Mouse (Mus musculus) ovary, postnatal 36 days (tissue): Measurements from ENCODE around the gene Pcna.
A peak's percentile ranks its signal among the peaks of the same experiment; 100 is the strongest.
"Not testable (repeated sequence)": the region's sequence is repeated elsewhere in the genome, so short reads cannot be mapped to it uniquely, and the experiment has no call there.

ENCODE experiments used
- DNase-seq: peaks from one replicate; pipeline ENCODE4 v3.0.0; 2022; ENCODE audit warnings: low spot score, mixed read lengths

Pcna gene

DNA sequence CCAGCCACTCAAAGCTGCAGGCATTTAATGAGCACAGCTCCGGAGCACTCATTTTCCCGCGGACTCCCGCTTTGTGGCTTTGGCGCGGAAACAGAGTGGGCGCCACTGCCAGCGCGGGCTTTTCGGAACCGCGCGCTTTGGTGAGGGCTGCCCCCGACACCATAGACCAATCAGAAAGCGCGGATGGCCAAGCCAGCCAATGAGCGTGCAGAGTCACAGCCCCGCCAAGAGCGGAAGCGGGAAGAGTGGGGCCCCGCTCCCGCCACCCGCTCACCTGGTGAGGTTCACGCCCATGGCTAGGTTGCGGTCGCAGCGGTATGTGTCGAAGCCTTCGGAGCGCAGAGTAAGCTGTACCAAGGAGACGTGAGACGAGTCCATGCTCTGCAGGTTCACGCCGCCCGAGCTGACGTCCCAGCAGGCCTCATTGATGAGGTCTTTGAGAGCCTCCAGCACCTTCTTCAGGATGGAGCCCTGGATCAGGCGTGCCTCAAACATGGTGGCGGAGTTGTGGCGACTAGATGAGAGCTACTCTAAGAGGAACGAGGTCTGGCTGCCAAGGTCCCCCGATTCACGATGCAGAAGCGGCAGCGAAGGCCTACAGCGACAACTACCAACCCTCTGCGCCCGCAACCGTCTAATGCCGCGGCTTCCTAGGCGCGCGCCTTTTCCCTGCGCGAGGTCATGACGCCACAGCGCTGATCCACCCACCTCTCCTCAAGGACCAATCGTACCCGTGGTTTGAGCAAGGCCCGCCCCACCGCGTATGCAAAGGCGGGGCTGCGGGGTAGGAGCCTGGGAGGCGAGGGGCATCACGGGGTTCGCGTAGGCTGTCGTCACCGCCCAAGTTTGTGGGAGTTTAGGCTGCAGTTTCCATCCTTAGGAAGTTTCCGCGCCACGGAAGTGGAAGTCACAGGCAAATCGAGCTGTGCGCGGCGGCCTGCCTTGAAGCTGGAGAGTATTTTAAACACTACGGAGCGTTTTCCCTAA lies at the start of gene Pcna:
Gene Pcna (minus strand): TSS at position 773 of the 987 bp plus-strand sequence.
- DNase-seq: peak; percentile 96

DNA sequence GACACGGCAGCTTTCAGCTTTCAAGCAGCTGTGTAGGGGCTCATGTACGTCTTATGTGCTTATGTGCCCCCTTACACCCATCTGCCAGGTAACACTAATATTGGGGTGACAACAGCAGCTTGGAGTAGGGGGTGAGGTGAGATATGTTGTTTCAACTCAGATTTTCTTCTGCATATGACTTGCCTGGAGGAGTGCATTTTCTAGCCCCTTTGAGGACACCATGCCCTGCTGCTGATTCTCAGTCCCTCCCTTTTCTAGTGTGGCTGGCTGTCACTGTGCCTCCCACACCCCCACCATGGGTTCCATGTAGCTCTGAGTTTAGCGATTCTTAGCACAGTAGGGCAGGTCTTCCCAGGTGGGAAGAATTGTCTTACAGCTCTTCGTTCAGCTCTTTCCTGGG lies 48.3 kb upstream of the Pcna start:
- no peak for DNase-seq

DNA sequence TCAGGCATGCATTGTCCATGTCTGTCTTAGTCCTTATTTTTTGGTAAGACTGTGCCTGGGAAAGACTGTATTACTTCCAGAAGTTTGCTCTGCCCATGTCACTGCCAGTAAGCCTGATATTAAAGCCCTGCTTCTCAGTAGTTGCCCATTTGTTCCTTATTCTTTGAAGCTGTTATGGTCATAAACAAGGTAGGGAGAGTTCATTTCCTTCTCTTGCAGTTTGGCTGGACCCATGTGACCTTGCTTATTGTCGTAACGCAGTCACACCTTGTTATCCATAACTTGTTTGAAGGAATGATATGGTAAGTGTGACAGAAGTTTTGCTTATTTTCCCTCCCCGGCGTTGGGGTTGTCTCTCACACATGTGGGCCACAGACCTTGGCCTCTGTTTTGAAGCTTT lies 45.1 kb upstream of the Pcna start:
- no peak for DNase-seq

DNA sequence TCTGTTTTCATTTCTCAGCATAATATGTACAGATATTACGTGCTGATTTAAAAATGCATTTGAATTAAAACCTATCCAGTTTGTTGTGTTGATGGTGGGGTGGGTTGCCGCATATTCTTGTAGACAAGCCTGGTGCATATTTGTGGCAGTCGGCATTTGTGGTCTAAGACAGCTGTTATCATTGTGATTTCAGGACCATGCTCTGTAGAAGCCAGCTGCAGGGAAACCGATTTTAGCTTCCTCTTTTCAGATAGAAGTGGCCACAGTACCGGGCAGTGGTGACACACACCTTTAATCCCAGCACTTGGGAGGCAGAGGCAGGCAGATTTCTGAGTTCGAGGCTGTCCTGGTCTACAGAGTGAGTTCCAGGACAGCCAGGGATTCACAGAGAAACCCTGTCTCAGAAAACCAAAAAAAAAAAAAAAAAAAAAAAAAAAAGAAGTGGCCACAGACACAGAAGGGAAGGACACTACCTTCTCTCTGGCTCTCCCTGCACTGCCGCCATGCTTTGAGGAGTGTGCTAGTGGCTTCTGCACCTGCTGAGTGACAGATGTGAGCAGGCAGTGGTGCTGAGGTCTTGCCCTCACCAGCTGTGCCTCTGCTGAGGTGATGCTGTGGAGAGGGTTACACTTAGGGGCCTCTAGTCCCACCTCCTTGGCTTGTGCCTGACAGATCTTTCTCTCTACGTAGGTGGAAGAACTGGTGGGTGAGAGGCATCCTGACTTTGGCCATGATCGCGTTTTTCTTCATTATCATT lies 40.8 kb upstream of the Pcna start:
- no peak for DNase-seq

DNA sequence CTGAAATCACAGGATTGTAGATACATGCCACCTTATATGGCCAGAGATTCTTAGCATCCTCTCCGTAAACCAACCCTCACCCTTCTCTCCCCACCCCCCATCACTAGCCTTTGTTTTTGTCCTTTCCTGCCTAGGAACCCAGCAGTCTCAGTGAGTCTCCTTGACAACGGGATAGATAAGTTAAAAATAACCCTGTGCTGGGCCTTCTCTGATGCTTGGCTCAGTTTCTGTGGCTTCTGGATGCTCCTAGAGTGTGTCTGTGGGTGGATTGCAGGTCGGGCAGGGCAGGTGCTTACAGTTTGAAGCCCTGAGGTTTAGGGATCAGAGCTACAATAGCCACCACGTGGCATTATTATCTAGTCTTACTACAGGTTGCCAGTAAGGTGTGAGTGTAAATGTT lies 39.0 kb upstream of the Pcna start:
- peak; percentile 21 for DNase-seq

DNA sequence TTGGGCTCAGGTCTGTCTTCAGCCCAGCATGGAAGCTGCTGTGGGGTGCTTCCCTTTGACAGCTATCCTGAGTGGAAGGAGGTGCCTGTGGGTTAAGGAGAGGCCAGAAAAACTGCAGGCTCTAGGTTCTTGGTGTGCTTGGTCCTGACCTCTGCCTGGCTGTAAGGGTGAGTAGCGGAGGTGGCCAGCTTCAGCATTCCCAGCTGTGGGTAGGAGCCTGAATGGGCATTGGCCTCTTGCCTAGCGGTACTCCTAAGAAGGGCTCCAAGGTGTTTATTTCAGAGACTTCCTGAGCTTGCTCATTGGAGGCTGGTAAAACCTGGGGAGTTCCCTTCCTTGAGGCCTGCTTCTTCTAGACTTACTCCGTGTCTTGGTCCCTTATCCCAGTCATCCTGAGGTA lies 38.2 kb upstream of the Pcna start:
- DNase-seq: no peak

DNA sequence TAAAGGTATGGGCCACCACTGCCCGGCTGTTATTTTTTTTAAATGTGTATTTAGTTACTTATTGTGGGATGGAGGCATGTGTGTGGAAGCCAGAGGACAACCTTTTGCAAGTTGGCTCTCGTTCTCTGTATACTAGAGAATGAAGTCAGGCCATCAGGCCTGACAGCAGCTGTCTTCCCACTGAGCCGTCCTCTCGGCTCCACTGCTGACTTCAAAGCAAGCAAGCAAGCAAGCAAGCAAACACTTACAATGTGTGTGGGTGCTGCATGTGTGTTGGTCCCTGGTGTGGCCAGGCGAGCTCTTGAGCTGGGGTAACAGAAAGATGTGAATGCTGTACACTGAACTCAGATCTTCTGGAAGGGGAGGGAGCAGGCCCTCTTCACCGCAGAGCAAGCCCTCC lies 37.7 kb upstream of the Pcna start:
- DNase-seq: no peak

DNA sequence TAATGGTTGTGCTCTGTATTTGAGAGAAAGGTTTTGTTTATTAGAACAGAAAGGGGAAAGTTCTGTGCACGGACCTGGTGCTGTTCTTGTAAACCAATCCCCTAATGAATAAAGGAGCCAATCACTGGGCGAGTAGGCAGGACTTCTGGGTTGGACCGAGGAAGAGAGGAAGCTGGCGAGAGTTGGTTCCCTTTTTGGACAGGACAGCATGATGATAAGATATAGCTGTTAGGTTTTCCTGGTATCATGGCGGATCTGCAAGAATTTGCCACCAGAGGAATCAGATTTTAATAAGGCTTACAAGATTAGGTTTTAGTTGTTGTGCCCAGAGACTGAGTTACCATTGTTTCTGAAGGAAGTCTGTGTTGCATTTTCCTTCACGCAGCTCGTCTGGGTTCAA lies 36.1 kb upstream of the Pcna start:
- DNase-seq: not testable (repeated sequence)

DNA sequence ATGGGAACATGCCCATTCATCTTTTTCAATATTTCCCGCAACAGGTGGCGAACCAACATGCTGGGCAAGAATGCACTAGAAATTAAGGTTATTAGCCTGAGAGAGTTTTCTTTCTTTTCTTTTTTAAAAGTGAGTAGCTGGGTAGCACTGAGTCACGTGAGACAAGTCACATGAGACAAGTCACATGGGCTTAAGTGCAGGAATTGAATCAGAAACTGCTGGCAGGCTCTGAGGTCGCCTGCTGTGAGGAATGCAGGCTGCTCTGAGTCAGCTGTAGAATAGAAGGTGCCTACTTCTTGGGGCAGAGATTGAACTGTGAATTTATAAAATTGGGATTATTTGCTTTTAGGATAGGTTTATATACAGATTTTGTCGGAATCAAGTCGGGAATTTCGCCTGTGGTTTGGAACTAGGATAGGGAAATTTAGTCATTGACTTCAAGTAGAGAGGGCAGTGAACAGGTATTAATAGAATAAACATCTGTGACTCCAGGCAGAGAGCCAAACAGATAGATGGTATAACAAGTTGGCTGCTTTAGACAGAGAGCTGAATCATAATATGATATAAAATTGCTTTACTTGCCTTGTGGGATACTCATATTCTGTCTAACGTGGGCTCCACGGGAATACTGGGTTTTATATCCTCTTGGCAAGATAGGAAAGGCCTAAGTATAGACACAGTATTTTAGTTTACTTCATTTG lies 33.4 kb upstream of the Pcna start:
- DNase-seq: no peak

DNA sequence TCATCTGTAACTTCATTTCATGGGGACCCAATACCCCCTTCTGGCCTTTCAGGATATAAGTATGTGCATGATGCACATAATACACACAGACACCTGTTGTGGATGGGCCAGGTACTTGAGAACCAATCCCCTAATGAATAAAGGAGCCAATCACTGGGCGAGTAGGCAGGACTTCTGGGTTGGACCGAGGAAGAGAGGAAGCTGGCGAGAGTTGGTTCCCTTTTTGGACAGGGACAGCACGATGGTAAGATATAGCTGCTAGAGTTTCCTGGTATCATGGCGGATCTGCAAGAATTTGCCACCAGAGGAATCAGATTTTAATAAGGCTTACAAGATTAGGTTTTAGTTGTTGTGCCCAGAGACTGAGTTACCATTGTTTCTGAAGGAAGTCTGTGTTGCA lies 32.6 kb upstream of the Pcna start:
- DNase-seq: not testable (repeated sequence)

DNA sequence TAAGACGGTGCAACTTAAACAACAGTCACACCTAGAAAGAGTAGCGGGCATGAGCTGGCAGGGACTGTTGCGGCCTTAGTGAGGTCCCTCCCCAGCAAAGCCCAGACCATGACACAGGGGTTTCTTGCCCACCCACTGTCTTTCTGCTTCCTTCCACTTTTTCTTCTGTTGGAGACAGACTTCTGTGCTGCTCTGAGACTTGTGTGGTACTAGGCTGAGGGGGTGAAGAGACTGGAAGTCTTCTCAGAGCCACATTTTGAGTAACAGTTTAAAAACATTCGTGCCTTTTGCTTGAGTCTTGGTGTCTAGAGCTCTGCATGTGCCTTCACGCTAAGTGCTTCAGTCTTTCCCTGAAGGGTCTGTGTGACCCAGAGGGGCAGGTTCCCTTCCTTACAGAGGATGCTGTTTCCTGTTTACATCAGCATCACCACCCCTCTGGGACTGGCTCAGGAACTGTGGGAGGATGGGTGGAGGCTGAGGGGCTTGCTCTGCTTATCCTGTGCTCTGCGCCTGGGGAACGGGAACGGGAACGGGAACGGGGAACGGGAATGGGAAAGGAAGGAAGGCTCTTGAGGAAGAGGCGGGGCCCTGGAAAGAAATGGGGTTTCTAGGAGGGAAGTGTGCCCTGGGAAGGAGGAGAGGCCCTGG lies 31.5 kb upstream of the Pcna start:
- DNase-seq: no peak

DNA sequence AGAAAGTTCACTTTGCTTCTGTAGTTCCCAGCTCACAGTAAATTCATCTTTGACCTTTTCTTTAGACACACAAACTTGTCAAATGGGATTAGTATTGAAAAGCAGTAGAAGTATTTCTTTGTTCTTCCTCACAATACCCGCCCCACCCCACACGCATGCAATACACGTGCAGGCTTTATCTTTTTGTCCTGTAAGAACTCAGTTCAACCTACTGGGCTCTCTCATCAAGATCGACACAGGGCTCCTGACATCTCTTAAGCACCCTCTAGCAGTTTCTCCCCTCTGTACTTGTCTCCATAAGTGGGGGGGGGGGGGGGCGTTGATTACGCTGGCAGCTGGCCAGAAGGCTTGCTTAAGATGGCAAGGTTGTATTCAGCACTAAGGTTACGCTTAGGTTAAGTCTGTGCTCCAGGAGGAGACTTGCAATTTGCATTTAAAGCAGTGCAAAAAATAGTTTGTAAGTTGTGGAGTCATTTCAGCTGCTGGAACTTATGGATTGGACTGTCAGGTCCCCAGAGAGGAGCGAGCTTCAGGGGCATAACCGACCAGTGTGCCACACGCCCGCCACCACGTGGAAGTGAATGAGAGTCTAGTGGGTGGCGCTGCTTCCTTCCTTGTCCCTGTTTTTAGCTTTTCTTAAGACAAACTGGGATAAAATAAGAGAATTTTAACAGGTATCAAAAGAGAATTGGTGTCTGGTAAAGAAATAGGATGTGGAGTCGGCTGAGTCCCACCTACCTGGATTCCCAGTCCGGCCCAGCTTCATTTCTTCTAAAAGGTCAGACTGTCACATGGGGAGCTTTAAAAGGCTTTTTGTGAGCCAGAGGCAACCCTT lies 30.3 kb upstream of the Pcna start:
- DNase-seq: no peak

DNA sequence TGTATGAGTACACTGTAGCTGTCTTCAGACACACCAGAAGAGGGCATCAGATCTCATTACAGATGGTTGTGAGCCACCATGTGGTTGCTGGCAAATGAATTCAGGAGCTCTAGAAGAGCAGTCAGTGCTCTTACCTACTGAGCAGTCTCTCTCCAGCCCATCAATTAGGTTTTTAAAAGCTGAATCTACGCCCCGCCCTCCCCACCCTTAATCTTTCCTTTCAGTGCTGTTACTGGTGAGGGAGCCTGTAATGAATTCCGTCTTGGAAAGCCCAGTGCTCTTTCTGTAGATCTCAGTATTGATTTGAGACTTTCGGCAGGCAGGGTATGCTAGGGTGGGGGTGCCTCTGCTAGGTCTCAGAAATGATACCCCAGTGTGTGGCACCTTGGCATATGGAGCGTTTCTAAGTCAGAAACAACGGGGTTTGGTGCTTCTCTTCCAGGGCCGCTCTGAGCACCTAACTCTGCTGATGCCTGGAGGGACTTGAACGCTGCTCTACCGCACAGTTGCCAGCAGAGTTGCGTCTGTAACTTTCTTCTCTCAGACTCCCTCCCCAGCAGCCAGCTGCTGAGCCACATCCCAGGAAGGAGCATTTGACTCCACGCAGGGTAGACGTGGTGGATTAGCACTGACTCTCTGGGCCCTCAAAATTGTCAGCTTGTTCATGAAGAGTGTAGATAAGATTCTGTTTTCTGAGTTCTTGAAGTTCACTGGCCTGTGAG lies 29.5 kb upstream of the Pcna start:
- DNase-seq: no peak

DNA sequence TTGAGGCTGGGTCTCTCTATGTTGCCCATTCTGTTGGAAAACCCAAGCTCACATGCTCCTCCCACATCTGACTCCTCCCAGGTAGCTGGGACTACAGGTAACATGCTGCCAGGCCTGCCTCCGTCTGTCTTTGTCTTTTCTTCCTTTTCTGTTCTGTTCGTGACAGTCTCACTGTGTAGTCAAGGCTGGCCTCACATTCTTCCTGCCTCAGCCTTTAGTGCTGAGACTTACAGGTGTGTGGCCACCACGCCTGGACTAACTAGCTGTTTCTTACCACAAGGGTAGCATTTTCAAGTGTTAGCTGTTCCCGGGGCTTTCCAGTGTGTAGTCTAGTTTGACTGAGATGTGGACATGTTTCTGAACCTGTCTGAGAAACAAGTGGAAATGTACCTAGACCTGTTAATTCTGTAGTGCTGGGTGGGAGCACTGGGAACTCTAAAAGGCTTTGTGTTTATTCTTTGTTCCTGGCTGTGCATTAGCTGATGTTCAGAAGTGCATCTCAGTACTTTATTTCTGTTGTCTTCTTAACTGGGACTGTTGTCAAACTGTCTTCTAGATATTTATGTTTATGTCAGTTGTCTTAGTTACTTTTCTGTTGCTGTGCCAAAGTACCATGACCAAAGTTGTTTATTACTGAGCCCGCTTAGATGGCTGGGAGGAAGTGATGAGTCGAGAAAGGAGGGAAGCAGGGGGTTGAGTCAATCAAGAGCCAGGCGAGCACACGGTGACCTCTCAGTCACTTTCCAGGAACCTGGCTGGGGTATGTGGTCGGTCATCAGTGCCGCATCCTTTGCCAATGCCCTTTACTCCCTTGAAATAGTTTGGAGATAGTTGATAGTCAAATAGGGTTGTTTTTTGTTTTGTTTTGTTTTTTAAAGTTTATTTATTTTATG lies 28.7 kb upstream of the Pcna start:
- no peak for DNase-seq

DNA sequence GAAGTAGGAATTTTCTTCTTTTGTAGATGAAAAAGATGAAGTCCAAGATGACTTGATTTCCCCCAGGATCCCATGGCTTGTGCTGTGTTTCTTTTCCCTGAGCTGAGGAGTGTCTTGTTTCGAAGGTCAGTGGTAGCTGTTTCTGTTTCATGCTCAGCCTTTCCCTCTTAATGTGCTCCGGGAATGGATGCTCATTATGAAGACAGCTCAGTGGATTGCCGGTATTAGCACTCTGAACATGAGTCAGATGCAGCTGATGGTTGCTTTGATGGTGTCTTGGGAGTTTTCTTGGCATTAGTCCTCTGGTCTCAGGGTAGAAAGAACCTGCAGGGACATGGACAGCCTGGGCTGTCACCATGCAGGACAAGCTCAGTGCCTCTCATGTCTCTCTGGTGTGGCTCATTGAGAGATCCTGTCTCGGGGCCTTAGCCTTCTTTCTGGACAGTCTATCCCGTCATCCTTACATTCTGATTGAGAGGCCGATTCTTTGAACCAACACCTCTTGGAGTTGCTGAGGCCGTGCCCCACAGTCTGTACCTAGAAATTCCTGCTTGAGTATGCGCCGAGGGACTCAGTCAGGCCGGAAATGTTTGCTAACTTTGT lies 27.5 kb upstream of the Pcna start:
- no peak for DNase-seq

DNA sequence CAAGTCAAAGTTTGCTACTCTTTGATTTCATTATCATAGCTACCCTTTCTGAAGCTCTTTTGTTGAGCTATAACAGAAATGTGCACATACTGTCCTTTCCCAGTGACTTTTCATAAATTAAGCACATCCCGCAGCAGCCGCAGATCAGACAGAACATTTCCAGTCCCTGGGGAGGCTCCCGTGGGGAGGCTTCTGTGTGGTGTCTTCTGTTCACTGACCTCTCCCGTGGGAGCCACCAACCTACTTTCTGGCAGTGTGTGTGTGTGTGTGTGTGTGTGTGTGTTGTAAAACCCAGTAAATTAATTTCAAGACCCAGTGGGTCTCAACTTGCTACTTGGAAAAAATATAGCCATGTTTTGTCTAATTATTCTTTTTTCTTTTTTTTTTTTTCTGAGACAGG lies 26.9 kb upstream of the Pcna start:
- DNase-seq: no peak

DNA sequence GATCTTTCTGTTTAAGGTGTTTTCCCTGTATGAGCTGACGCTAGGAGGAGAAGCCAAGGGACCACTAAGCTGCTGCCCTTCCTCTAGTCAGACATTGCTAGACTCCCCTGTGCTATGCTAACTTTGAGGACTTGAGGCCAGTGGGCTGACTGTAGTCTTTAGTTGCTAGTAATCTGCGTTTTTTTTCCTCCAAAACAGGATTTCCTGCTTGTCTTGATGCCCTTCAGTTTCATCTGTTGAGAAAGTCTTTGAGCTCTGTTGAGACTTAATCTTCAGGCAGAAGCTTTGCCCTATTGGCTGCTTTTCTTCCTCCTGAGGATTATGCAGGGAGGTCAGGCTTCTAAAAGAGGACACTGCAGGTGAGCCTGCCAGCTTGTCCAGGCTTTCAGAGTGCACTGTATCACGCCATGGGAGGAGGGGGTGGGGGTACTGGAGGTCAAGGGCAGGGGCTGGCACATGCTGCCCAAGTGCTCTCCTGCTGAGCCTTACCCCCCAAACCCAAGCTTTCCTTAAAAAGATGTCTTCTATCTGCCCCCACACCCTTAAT lies 26.3 kb upstream of the Pcna start:
- no peak for DNase-seq

DNA sequence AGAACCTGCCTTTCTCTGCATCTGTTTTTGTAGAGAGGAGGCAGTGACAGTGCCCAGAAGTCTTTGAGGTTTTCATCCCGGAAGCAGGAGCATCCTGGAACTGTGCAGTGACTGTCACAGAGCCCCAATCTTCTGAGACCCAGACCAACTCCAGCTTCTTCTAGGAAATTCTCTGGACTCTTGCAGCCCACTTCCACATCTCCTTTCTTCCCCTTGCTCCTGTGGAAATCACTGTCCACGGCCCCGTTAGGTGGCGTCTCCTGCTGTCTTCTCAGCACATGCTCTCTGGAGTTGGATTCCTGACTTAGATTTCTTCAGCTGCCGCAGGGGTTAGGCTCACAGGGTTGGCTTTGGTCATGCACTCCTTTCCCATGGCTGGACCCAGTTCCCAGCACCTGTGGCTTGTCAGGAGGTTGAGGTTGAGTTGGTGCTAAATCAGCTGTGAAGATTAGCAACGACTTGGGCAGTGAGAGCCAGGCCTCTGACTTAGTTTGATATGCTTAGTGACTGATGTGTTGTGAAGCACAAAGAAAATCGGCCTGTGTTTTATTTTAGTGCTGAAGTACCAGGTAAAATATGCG lies 25.2 kb upstream of the Pcna start:
- DNase-seq: no peak
